Mouse (Mus musculus) hindbrain, embryonic 11.5 days (tissue): Measurements from ENCODE around the gene Cfap54. TPM values are rescaled to one million over a fixed set of nuclear protein-coding genes. Genes with fewer than 3 reads are reported as not detected.

Experiments
- ATAC-seq: fragments of 200-750 bp; cut with Nextera tagmentation; 2 replicates; pipeline ENCODE4 v1.8.0; 2017; ENCODE audit warnings: mild to moderate bottlenecking, moderate TSS enrichment, moderate library complexity; ENCODE audit not compliant: low FRiP score
- DNase-seq: peaks from one replicate; pipeline ENCODE4 v3.0.0-alpha.2; 2015; ENCODE audit warnings: low spot score
- H3K27ac ChIP-seq: fragments of 300-500 bp; sonication (generic); 2 replicates; pipeline ENCODE4 v1.5.1; 2014; ENCODE audit warnings: mild to moderate bottlenecking, low read depth, low read length
- H3K27me3 ChIP-seq: fragments of 300-500 bp; sonication (generic); 2 replicates; pipeline ENCODE4 v1.6.1; 2014; ENCODE audit warnings: mild to moderate bottlenecking, low read length, moderate library complexity, mixed read lengths; ENCODE audit not compliant: control insufficient read depth, insufficient read depth
- H3K36me3 ChIP-seq: fragments of 300-500 bp; sonication (generic); 2 replicates; pipeline ENCODE4 v1.6.1; 2014; ENCODE audit warnings: mild to moderate bottlenecking, low read length, moderate library complexity, mixed read lengths; ENCODE audit not compliant: control insufficient read depth, insufficient read depth
- H3K4me1 ChIP-seq: fragments of 300-500 bp; sonication (generic); replicated peaks from 2 replicates; pipeline ENCODE4 v1.6.1; 2014; ENCODE audit warnings: low read length, mixed read lengths; ENCODE audit not compliant: control insufficient read depth, insufficient read depth
- H3K4me2 ChIP-seq: fragments of 300-500 bp; sonication (generic); replicated peaks from 2 replicates; pipeline ENCODE4 v1.6.1; 2014; ENCODE audit warnings: mild to moderate bottlenecking, low read depth, low read length
- H3K4me3 ChIP-seq: fragments of 300-500 bp; sonication (generic); 2 replicates; pipeline ENCODE4 v1.5.1; 2014; ENCODE audit warnings: low read depth, low read length
- H3K9ac ChIP-seq: fragments of 300-500 bp; sonication (generic); 2 replicates; pipeline ENCODE4 v1.6.1; 2014; ENCODE audit warnings: low read depth, low read length
- H3K9me3 ChIP-seq: fragments of 300-500 bp; sonication (generic); 2 replicates; pipeline ENCODE4 v1.6.1; 2016; ENCODE audit warnings: low read length; ENCODE audit not compliant: control insufficient read depth
- WGBS: fragments of 180-500 bp; shearing (Covaris S2); extraction: QIAGEN DNeasy Blood & Tissue Kit; methylation state at CpG from one replicate; pipeline ENCODE4 v1.1.7; 2014; 5-methylcytosine and 5-hydroxymethylcytosine counted together
- polyA plus RNA-seq: library from polyadenylated mRNA; unstranded; fragments of >200 nt; fragmentation: Nextera tagmentation; extraction: Ambion mirVana; gene quantifications from 2 replicates; pipeline ENCODE4 v1.2.1, GENCODE M21; 2014

Cfap54 gene
- polyA plus RNA-seq, 1 experiment from 2014 or later: 2.4 TPM

GRCm38 (mm10) chr10:92990576-92990975 is 90.8 kb downstream of the Cfap54 start:
- H3K27me3 ChIP-seq: no peaks in the 10 kb centered on the region
- ATAC-seq: no peak
- 87% methylated on average over 2 of the region's 2 CpGs for WGBS
- H3K4me1 ChIP-seq: no peaks in the 10 kb centered on the region
- H3K4me2 ChIP-seq: no peak overlapping the region
- H3K9me3 ChIP-seq: no peaks in the 10 kb centered on the region
- no peak overlapping the region for H3K4me3 ChIP-seq
- no peak overlapping the region for H3K9ac ChIP-seq
- DNase-seq: no peak
- H3K36me3 ChIP-seq: no peaks in the 10 kb centered on the region
- no peak overlapping the region for H3K27ac ChIP-seq

- Histone ChIP-seq H3K27ac (no peak overlapping the region), H3K9me3 (no peaks in the 10 kb centered on the region), H3K36me3 (no peaks in the 10 kb centered on the region), H3K4me1 (no peaks in the 10 kb centered on the region), H3K9ac (no peak overlapping the region), H3K4me3 (no peak overlapping the region), H3K27me3 (no peaks in the 10 kb centered on the region), H3K4me2 (no peak overlapping the region)
- WGBS: 84% methylated on average over 3 of the region's 3 CpGs
- DNase-seq (no peak), ATAC-seq (no peak)
Measured at GRCm38 (mm10) chr10:92965134-92965533, 116.3 kb downstream of the Cfap54 start.

- ATAC-seq: no peak
- Histone ChIP-seq H3K4me2 (no peak overlapping the region), H3K36me3 (no peaks in the 10 kb centered on the region), H3K9ac (no peak overlapping the region), H3K27me3 (no peaks in the 10 kb centered on the region), H3K4me1 (no peaks in the 10 kb centered on the region), H3K9me3 (no peaks in the 10 kb centered on the region), H3K27ac (no peak overlapping the region), H3K4me3 (no peak overlapping the region)
- 68% methylated on average over 1 of the region's 1 CpGs for WGBS
- DNase-seq: no peak
Measured at GRCm38 (mm10) chr10:92950044-92950443, 131.4 kb downstream of the Cfap54 start.

GRCm38 (mm10) chr10:92942848-92943645 is 138.4 kb downstream of the Cfap54 start:
- H3K4me2 ChIP-seq: no peak overlapping the region
- WGBS: 79% methylated on average over 7 of the region's 7 CpGs
- no peak overlapping the region for H3K27ac ChIP-seq
- no peaks in the 10 kb centered on the region for H3K9me3 ChIP-seq
- no peak overlapping the region for H3K4me3 ChIP-seq
- no peaks in the 10 kb centered on the region for H3K4me1 ChIP-seq
- no peak overlapping the region for H3K9ac ChIP-seq
- ATAC-seq (no peak), DNase-seq (no peak)
- no peaks in the 10 kb centered on the region for H3K27me3 ChIP-seq
- H3K36me3 ChIP-seq: no peaks in the 10 kb centered on the region

GRCm38 (mm10) chr10:92941616-92942015 is 139.8 kb downstream of the Cfap54 start:
- H3K9ac ChIP-seq: no peak overlapping the region
- ATAC-seq (no peak), DNase-seq (no peak)
- H3K27ac ChIP-seq: no peak overlapping the region
- no peaks in the 10 kb centered on the region for H3K27me3 ChIP-seq
- 80% methylated on average over 1 of the region's 1 CpGs for WGBS
- no peaks in the 10 kb centered on the region for H3K36me3 ChIP-seq
- no peak overlapping the region for H3K4me2 ChIP-seq
- H3K4me3 ChIP-seq: no peak overlapping the region
- H3K4me1 ChIP-seq: no peaks in the 10 kb centered on the region
- no peaks in the 10 kb centered on the region for H3K9me3 ChIP-seq

GRCm38 (mm10) chr10:92937741-92938285 is 143.6 kb downstream of the Cfap54 start:
- 69% methylated on average over 10 of the region's 10 CpGs for WGBS
- Histone ChIP-seq H3K27ac (no peak overlapping the region), H3K9me3 (no peaks in the 10 kb centered on the region), H3K9ac (no peak overlapping the region), H3K4me1 (no peaks in the 10 kb centered on the region), H3K27me3 (no peaks in the 10 kb centered on the region), H3K4me2 (no peak overlapping the region), H3K36me3 (no peaks in the 10 kb centered on the region), H3K4me3 (no peak overlapping the region)
- DNase-seq: no peak
- ATAC-seq: no peak

GRCm38 (mm10) chr10:92937091-92937490 is 144.3 kb downstream of the Cfap54 start:
- H3K4me1 ChIP-seq: no peaks in the 10 kb centered on the region
- H3K4me3 ChIP-seq: no peak overlapping the region
- 87% methylated on average over 7 of the region's 7 CpGs for WGBS
- no peaks in the 10 kb centered on the region for H3K36me3 ChIP-seq
- H3K9ac ChIP-seq: no peak overlapping the region
- H3K4me2 ChIP-seq: no peak overlapping the region
- H3K9me3 ChIP-seq: no peaks in the 10 kb centered on the region
- DNase-seq (no peak), ATAC-seq (no peak)
- H3K27me3 ChIP-seq: no peaks in the 10 kb centered on the region
- no peak overlapping the region for H3K27ac ChIP-seq

- Histone ChIP-seq H3K4me2 (no peak overlapping the region), H3K9ac (no peak overlapping the region), H3K27ac (no peak overlapping the region), H3K27me3 (no peaks in the 10 kb centered on the region), H3K4me1 (no peaks in the 10 kb centered on the region), H3K9me3 (no peaks in the 10 kb centered on the region), H3K4me3 (no peak overlapping the region), H3K36me3 (no peaks in the 10 kb centered on the region)
- no peak for ATAC-seq
- 52% methylated on average over 5 of the region's 5 CpGs for WGBS
- DNase-seq: no peak
Measured at GRCm38 (mm10) chr10:92934506-92934905, 146.9 kb downstream of the Cfap54 start.

GRCm38 (mm10) chr10:92933616-92934015 is 147.8 kb downstream of the Cfap54 start:
- WGBS: 86% methylated on average over 6 of the region's 6 CpGs
- H3K27me3 ChIP-seq: no peaks in the 10 kb centered on the region
- ATAC-seq (no peak), DNase-seq (no peak)
- H3K9me3 ChIP-seq: no peaks in the 10 kb centered on the region
- no peak overlapping the region for H3K27ac ChIP-seq
- no peak overlapping the region for H3K4me3 ChIP-seq
- no peak overlapping the region for H3K4me2 ChIP-seq
- H3K9ac ChIP-seq: no peak overlapping the region
- H3K4me1 ChIP-seq: no peaks in the 10 kb centered on the region
- H3K36me3 ChIP-seq: no peaks in the 10 kb centered on the region
